Comparison of ENCODE assay signal across 15 mouse cellular contexts in the genomic region with DNA sequence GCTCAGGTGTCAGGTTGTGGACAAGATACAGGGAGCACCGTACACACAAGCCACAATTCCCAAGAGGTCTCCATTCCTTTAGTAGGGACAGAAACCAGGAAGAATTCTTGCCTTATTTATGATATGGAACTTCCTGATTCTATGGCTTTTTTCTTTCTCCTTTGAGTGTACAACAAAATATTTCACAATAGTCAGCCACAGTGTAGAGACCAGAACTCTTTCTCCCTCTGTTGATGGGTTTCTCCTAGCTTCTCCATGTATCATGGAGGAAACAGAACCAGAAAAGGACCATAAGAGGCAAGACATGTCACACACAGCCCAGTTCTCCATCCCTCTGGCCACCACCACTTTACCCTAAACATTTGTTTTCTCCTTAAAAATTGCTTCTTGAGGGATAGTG. TPM values are rescaled to one million over a fixed set of nuclear protein-coding genes. Genes with fewer than 3 reads are reported as not detected.
"Had no signal": no experiment of that assay in that cellular context is flagged by ENCODE, and none has a peak within 500 bp of the region (broad histone marks: within the 10 kb centered on the region; RNA-seq: fewer than 3 reads in every experiment).

No protein-coding gene starts in this region.

- H3K4me2 ChIP-seq: liver, embryonic 13.5 days; lung, embryonic 15.5 days; stomach, embryonic 15.5 days had no signal

- H3K27ac ChIP-seq: left cerebral cortex, adult 2 months; liver, embryonic 13.5 days; lung, embryonic 15.5 days; midbrain, embryonic 10.5 days; stomach, embryonic 15.5 days had no signal

- H3K9me3 ChIP-seq: liver, embryonic 13.5 days; lung, embryonic 15.5 days; stomach, embryonic 15.5 days had no signal

- ATAC-seq: intestine, postnatal 0 days; liver, postnatal 0 days had no signal

- DNase-seq: kidney, adult 8-10 months; kidney, postnatal 25 days; liver; liver, embryonic 13.5 days; liver, postnatal 0 days; lung, postnatal 14 days; right cerebral cortex, postnatal 14 days; thymus, adult 2 months; thymus, postnatal 36 days had no signal

- H3K4me3 ChIP-seq: left cerebral cortex, adult 2 months; liver, embryonic 13.5 days; lung, embryonic 15.5 days; midbrain, embryonic 10.5 days; stomach, embryonic 15.5 days had no signal

- H3K27me3 ChIP-seq: liver, embryonic 13.5 days; lung, embryonic 15.5 days; stomach, embryonic 15.5 days had no signal

- H3K4me1 ChIP-seq: liver, embryonic 13.5 days; lung, embryonic 15.5 days; stomach, embryonic 15.5 days had no signal

- H3K36me3 ChIP-seq: liver, embryonic 13.5 days; lung, embryonic 15.5 days had no signal

- H3K9ac ChIP-seq: liver, embryonic 13.5 days; liver, postnatal 0 days; lung, embryonic 15.5 days; stomach, embryonic 15.5 days had no signal

RNA-seq across cellular contexts. Expression of gene Atf3, which starts 23.7 kb away (rescaled TPM):
- polyA plus RNA-seq: testis, adult 2 months had no signal
